Mouse (Mus musculus): ENCODE results near the gene Pitpnc1. TPM values are rescaled to one million over a fixed set of nuclear protein-coding genes. Genes with fewer than 3 reads are reported as not detected.

Pitpnc1 gene
- polyA plus RNA-seq, 1 experiment from 2014 or later: 15.7 TPM

GRCm38 (mm10) chr11:107270564-107270963 is 199.9 kb downstream of the Pitpnc1 start:
- no peak overlapping the region for H3K27ac ChIP-seq (ENCODE audit: low read length)
- 58% methylated on average over 9 of the region's 9 CpGs for WGBS
- ATAC-seq (ENCODE audit: insufficient number of reproducible peaks, insufficient read depth, low FRiP score, low read depth): no peak

GRCm38 (mm10) chr11:107267522-107267921 is 203.0 kb downstream of the Pitpnc1 start:
- WGBS: 98% methylated on average over 3 of the region's 3 CpGs
- Histone ChIP-seq H3K27me3 (ENCODE audit: control insufficient read depth, insufficient read depth, low read length) (no peaks in the 10 kb centered on the region), H3K36me3 (ENCODE audit: control insufficient read depth, insufficient read depth, low read length) (no peaks in the 10 kb centered on the region), H3K4me2 (replicated peaks; ENCODE audit: low read depth, low read length) (no peak overlapping the region), H3K9me3 (ENCODE audit: control insufficient read depth, low read depth, low read length) (no peaks in the 10 kb centered on the region; the same call in 1 of the 2 replicates), H3K27ac (ENCODE audit: low read length) (no peak overlapping the region), H3K4me1 (ENCODE audit: control insufficient read depth, insufficient read depth, low read length) (peaks cover 6% of the 10 kb centered on the region), H3K9ac (replicated peaks; ENCODE audit: low read depth, low read length) (no peak overlapping the region), H3K4me3 (ENCODE audit: low read depth, low read length) (no peak overlapping the region)
- no peak for ATAC-seq (ENCODE audit: insufficient number of reproducible peaks, insufficient read depth, low FRiP score, low read depth)

More at GRCm38 (mm10) chr11:107270564-107270963, 199.9 kb downstream of the Pitpnc1 start:
- H3K4me1 ChIP-seq (ENCODE audit: control insufficient read depth, insufficient read depth, low read length): peaks cover 10% of the 10 kb centered on the region
- no peaks in the 10 kb centered on the region for H3K36me3 ChIP-seq (ENCODE audit: control insufficient read depth, insufficient read depth, low read length)
- no peak overlapping the region for H3K4me2 ChIP-seq (replicated peaks; ENCODE audit: low read depth, low read length)
- no peak overlapping the region for H3K9ac ChIP-seq (replicated peaks; ENCODE audit: low read depth, low read length)
- H3K27me3 ChIP-seq (ENCODE audit: control insufficient read depth, insufficient read depth, low read length): no peaks in the 10 kb centered on the region
- H3K4me3 ChIP-seq (ENCODE audit: low read depth, low read length): no peak overlapping the region
- H3K9me3 ChIP-seq (ENCODE audit: control insufficient read depth, low read depth, low read length): no peaks in the 10 kb centered on the region; the same call in 1 of the 2 replicates

GRCm38 (mm10) chr11:107265861-107266260 is 204.6 kb downstream of the Pitpnc1 start:
- Histone ChIP-seq H3K9me3 (ENCODE audit: control insufficient read depth, low read depth, low read length) (no peaks in the 10 kb centered on the region; the same call in 1 of the 2 replicates), H3K27me3 (ENCODE audit: control insufficient read depth, insufficient read depth, low read length) (no peaks in the 10 kb centered on the region), H3K4me1 (ENCODE audit: control insufficient read depth, insufficient read depth, low read length) (no peaks in the 10 kb centered on the region), H3K4me3 (ENCODE audit: low read depth, low read length) (no peak overlapping the region), H3K9ac (replicated peaks; ENCODE audit: low read depth, low read length) (no peak overlapping the region), H3K27ac (ENCODE audit: low read length) (no peak overlapping the region), H3K36me3 (ENCODE audit: control insufficient read depth, insufficient read depth, low read length) (no peaks in the 10 kb centered on the region), H3K4me2 (replicated peaks; ENCODE audit: low read depth, low read length) (no peak overlapping the region)
- 87% methylated on average over 4 of the region's 4 CpGs for WGBS
- ATAC-seq (ENCODE audit: insufficient number of reproducible peaks, insufficient read depth, low FRiP score, low read depth): no peak

GRCm38 (mm10) chr11:107264889-107265615 is 205.4 kb downstream of the Pitpnc1 start:
- ATAC-seq (ENCODE audit: insufficient number of reproducible peaks, insufficient read depth, low FRiP score, low read depth): no peak
- Histone ChIP-seq H3K4me3 (ENCODE audit: low read depth, low read length) (no peak overlapping the region), H3K9ac (replicated peaks; ENCODE audit: low read depth, low read length) (no peak overlapping the region), H3K4me2 (replicated peaks; ENCODE audit: low read depth, low read length) (no peak overlapping the region), H3K36me3 (ENCODE audit: control insufficient read depth, insufficient read depth, low read length) (no peaks in the 10 kb centered on the region), H3K4me1 (ENCODE audit: control insufficient read depth, insufficient read depth, low read length) (no peaks in the 10 kb centered on the region), H3K9me3 (ENCODE audit: control insufficient read depth, low read depth, low read length) (no peaks in the 10 kb centered on the region; the same call in 1 of the 2 replicates), H3K27ac (ENCODE audit: low read length) (0 out of 2 replicates have a peak overlapping the region, but pooled peaks have one; percentile 39), H3K27me3 (ENCODE audit: control insufficient read depth, insufficient read depth, low read length) (no peaks in the 10 kb centered on the region)
- 63% methylated on average over 20 of the region's 20 CpGs for WGBS

GRCm38 (mm10) chr11:107263838-107264237 is 206.7 kb downstream of the Pitpnc1 start:
- Histone ChIP-seq H3K4me1 (ENCODE audit: control insufficient read depth, insufficient read depth, low read length) (no peaks in the 10 kb centered on the region), H3K27ac (ENCODE audit: low read length) (no peak overlapping the region), H3K36me3 (ENCODE audit: control insufficient read depth, insufficient read depth, low read length) (no peaks in the 10 kb centered on the region), H3K4me2 (replicated peaks; ENCODE audit: low read depth, low read length) (no peak overlapping the region), H3K4me3 (ENCODE audit: low read depth, low read length) (no peak overlapping the region), H3K9me3 (ENCODE audit: control insufficient read depth, low read depth, low read length) (no peaks in the 10 kb centered on the region; the same call in 1 of the 2 replicates), H3K27me3 (ENCODE audit: control insufficient read depth, insufficient read depth, low read length) (no peaks in the 10 kb centered on the region), H3K9ac (replicated peaks; ENCODE audit: low read depth, low read length) (no peak overlapping the region)
- no peak for ATAC-seq (ENCODE audit: insufficient number of reproducible peaks, insufficient read depth, low FRiP score, low read depth)
- WGBS: 75% methylated on average over 9 of the region's 9 CpGs

- ATAC-seq (ENCODE audit: insufficient number of reproducible peaks, insufficient read depth, low FRiP score, low read depth): no peak
- H3K9me3 ChIP-seq (ENCODE audit: control insufficient read depth, low read depth, low read length): no peaks in the 10 kb centered on the region
- WGBS: 75% methylated on average over 7 of the region's 7 CpGs
Measured at GRCm38 (mm10) chr11:107259428-107259827, 211.1 kb downstream of the Pitpnc1 start.

GRCm38 (mm10) chr11:107255185-107255584 is 215.3 kb downstream of the Pitpnc1 start:
- Histone ChIP-seq H3K9me3 (ENCODE audit: control insufficient read depth, low read depth, low read length) (no peaks in the 10 kb centered on the region), H3K27ac (ENCODE audit: low read length) (no peak overlapping the region), H3K4me2 (replicated peaks; ENCODE audit: low read depth, low read length) (no peak overlapping the region), H3K27me3 (ENCODE audit: control insufficient read depth, insufficient read depth, low read length) (no peaks in the 10 kb centered on the region), H3K4me3 (ENCODE audit: low read depth, low read length) (no peak overlapping the region), H3K4me1 (ENCODE audit: control insufficient read depth, insufficient read depth, low read length) (no peaks in the 10 kb centered on the region), H3K9ac (replicated peaks; ENCODE audit: low read depth, low read length) (no peak overlapping the region), H3K36me3 (ENCODE audit: control insufficient read depth, insufficient read depth, low read length) (no peaks in the 10 kb centered on the region)
- 75% methylated on average over 11 of the region's 11 CpGs for WGBS
- no peak for ATAC-seq (ENCODE audit: insufficient number of reproducible peaks, insufficient read depth, low FRiP score, low read depth)

More at GRCm38 (mm10) chr11:107259428-107259827, 211.1 kb downstream of the Pitpnc1 start:
- Histone ChIP-seq H3K27me3 (ENCODE audit: control insufficient read depth, insufficient read depth, low read length) (no peaks in the 10 kb centered on the region), H3K4me1 (ENCODE audit: control insufficient read depth, insufficient read depth, low read length) (no peaks in the 10 kb centered on the region), H3K4me2 (replicated peaks; ENCODE audit: low read depth, low read length) (no peak overlapping the region), H3K9ac (replicated peaks; ENCODE audit: low read depth, low read length) (no peak overlapping the region), H3K27ac (ENCODE audit: low read length) (no peak overlapping the region), H3K36me3 (ENCODE audit: control insufficient read depth, insufficient read depth, low read length) (no peaks in the 10 kb centered on the region), H3K4me3 (ENCODE audit: low read depth, low read length) (no peak overlapping the region)

GRCm38 (mm10) chr11:107254181-107254580 is 216.3 kb downstream of the Pitpnc1 start:
- WGBS: 89% methylated on average over 7 of the region's 7 CpGs
- no peak overlapping the region for H3K4me3 ChIP-seq (ENCODE audit: low read depth, low read length)
- no peak overlapping the region for H3K27ac ChIP-seq (ENCODE audit: low read length)
- H3K27me3 ChIP-seq (ENCODE audit: control insufficient read depth, insufficient read depth, low read length): no peaks in the 10 kb centered on the region
- H3K9ac ChIP-seq (replicated peaks; ENCODE audit: low read depth, low read length): no peak overlapping the region
- no peak for ATAC-seq (ENCODE audit: insufficient number of reproducible peaks, insufficient read depth, low FRiP score, low read depth)
- H3K4me2 ChIP-seq (replicated peaks; ENCODE audit: low read depth, low read length): no peak overlapping the region
- no peaks in the 10 kb centered on the region for H3K9me3 ChIP-seq (ENCODE audit: control insufficient read depth, low read depth, low read length)
- H3K4me1 ChIP-seq (ENCODE audit: control insufficient read depth, insufficient read depth, low read length): no peaks in the 10 kb centered on the region
- no peaks in the 10 kb centered on the region for H3K36me3 ChIP-seq (ENCODE audit: control insufficient read depth, insufficient read depth, low read length)

All from stomach, embryonic 14.5 days (tissue).